8 mouse cellular contexts compared by ENCODE assay signal in the genomic region with DNA sequence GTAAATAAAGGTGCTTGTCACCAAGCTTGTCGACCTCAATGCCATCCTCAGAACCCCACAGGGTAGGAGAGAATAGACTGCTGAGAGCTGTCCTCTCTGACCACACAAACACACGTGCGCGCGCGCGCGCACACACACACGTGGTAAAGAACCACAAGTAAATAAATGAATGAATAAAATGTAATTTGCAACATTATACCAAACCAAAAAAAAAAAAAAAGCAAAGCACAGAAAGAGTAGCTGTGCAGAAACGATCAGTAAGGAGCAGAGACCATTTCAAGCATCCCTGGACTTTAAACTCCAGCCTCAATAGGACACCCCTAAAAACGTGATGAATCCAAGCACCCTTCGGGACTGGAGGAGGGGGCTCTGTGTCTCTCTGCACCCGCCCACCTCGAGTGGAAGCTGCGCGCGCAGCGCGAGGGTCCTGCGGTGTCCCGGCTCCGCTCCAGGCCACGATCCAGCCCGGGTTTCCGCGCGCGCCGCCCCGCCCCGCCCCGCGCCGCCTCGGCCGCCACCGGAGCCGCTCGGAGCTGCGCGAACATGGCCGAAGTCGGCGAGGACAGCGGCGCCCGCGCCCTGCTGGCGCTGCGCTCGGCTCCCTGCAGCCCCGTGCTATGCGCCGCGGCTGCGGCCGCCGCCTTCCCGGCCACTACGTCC. TPM values are rescaled to one million over a fixed set of nuclear protein-coding genes. Genes with fewer than 3 reads are reported as not detected.
DNase-seq lines count a peak whose midpoint lies in the region; ATAC-seq lines count a peak whose summit lies in the region.

A gene (plus strand): TSS at position 517 of the 660 bp plus-strand sequence.

- peaks cover 22% of the 10 kb centered on the region for H3K4me1 ChIP-seq in intestine, embryonic 14.5 days (replicated peaks; ENCODE audit: control insufficient read depth, insufficient read depth, low read length)

- H3K9me3 ChIP-seq in intestine, embryonic 14.5 days (ENCODE audit: control insufficient read depth, low read length), result no peaks in the 10 kb centered on the region

- peak within 1 kb of the TSS; percentile 96 for H3K4me3 ChIP-seq in intestine, embryonic 14.5 days (ENCODE audit: low read depth, low read length)

- H3K36me3 ChIP-seq in intestine, embryonic 14.5 days (ENCODE audit: control insufficient read depth, insufficient read depth, low read length), result peaks cover 10% of the 10 kb centered on the region; the same call in 1 of the 2 replicates

- under 1% methylated on average over 46 of the region's 60 CpGs for WGBS in intestine, embryonic 14.5 days

- ATAC-seq in intestine, embryonic 14.5 days (replicated peaks; ENCODE audit: low FRiP score, low TSS enrichment, low read depth), result peak; percentile 90
- ATAC-seq in megakaryocyte progenitor cell, adult 5-6 weeks (replicated peaks; ENCODE audit: poor library complexity), result peak; percentile 72

- peak within 1 kb of the TSS; percentile 79 for H3K4me2 ChIP-seq in intestine, embryonic 14.5 days (ENCODE audit: low read length)

- peak within 1 kb of the TSS; percentile 52 for H3K27ac ChIP-seq in intestine, embryonic 14.5 days (ENCODE audit: low read depth)

- intact Hi-C loops in gastrocnemius, postnatal 36 days (cut with DNase I), result loop anchor here (1.0 to 2.0 kb wide), 2 partner anchors 34 to 48 kb away; no protein-coding TSS in a partner anchor
- intact Hi-C loops in left cerebral cortex, postnatal 10 days (cut with DNase I), result loop anchor here (5.0 kb wide), 1 partner anchor 46 kb away; no protein-coding TSS in a partner anchor

- H3K27me3 ChIP-seq in intestine, embryonic 14.5 days (replicated peaks; ENCODE audit: control insufficient read depth, insufficient read depth, low read length), result no peaks in the 10 kb centered on the region

- peak; percentile 97 for DNase-seq in adrenal gland, adult 2 months
- peak; percentile 97 for DNase-seq in embryo, embryonic 11 days
- DNase-seq in gastrocnemius, postnatal 36 days, result peak; percentile 89 to 95
- DNase-seq in intestine, embryonic 14.5 days (ENCODE audit: low spot score), result peak; percentile 97
- DNase-seq in left cerebral cortex, postnatal 10 days (ENCODE audit: extremely low spot score in 1 of 2, low spot score in 2 of 2), result peak; percentile 94 to 96
- DNase-seq in right cerebral cortex, postnatal 10 days (ENCODE audit: low spot score in 2 of 2), result peak; percentile 98
- DNase-seq in urinary bladder, postnatal 25 days (ENCODE audit: low spot score), result peak; percentile 97

- peak within 1 kb of the TSS; percentile 89 for H3K9ac ChIP-seq in intestine, embryonic 14.5 days (ENCODE audit: low read length)

RNA-seq across cellular contexts. Expression of the gene that starts here (rescaled TPM):
- total RNA-seq in adrenal gland, adult 2 months (2021), result 10 to 100 TPM; 19.7 to 24.6 TPM
- polyA plus RNA-seq in adrenal gland, adult 2 months (2012; rRNA removed), result 17.2 and 18.2 TPM in 2 replicates
- 10 to 100 TPM; 12.5 to 14.5 TPM for total RNA-seq in gastrocnemius, postnatal 36 days (2021)
- 3.6 and 5.6 TPM in 2 replicates for polyA plus RNA-seq in intestine, embryonic 14.5 days (2014; fragmentation: Nextera tagmentation; extraction: Ambion mirVana)
- 10 to 100 TPM; 38.2 to 40.0 TPM for total RNA-seq in left cerebral cortex, postnatal 10 days (2021)
- 14.1 and 18.1 TPM in 2 replicates for total RNA-seq in megakaryocyte progenitor cell, adult 5-6 weeks (2015)
- 8.4 and 8.5 TPM in 2 replicates for total RNA-seq in megakaryocyte progenitor cell, adult 5-6 weeks (2017)

Comparison
In these comparisons a context has a peak if more than half of its experiments do, and no peak if none do; other contexts are left out.
1. Peak in every context shown above with its lines: DNase-seq, ATAC-seq, H3K4me3 ChIP-seq and H3K27ac ChIP-seq.